Mouse (Mus musculus) kidney, adult 2 months (tissue): ENCODE measurements around the gene Tbc1d7.

Experiments used
- CTCF ChIP-seq: fragments of 200-500 bp; conservative IDR thresholded peaks from 2 replicates; pipeline ENCODE4 v1.5.1; 2011; ENCODE audit warnings: low read depth, mild to moderate bottlenecking, control low read depth, low read length, moderate library complexity, mixed read lengths; ENCODE audit not compliant: insufficient read depth, insufficient read length
- POLR2A ChIP-seq: fragments of 200-500 bp; IDR thresholded peaks from one replicate; pipeline ENCODE4 v1.6.1; 2011; ENCODE audit warnings: low read depth, low read length, control low read depth

DNA sequence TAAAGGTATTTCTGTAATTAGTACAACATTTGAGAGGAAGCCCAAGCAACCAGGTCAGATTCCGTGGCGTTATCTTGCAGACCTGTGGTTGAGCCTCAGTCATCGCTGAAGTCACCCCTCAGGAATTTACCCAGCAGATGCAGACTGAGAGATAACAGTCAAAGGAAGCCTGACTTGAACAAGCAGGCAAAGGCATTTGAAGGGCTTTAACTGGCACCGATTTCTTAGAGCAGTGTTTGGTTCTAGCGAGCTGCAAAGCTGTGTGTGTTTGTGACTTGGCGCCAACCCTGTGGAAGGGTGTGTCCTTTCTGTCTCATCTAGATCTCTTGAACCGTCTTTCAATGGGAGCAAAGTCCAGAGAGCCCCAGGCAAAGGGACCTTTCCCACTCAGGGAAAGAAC lies 22.0 kb upstream of the Tbc1d7 start:
- TF ChIP-seq POLR2A, result no peak
- no peak for TF ChIP-seq CTCF
